Mouse (Mus musculus) kidney, embryonic 14.5 days (tissue): Measurements from ENCODE around the gene Tcfl5. TPM values are rescaled to one million over a fixed set of nuclear protein-coding genes. Genes with fewer than 3 reads are reported as not detected.

ENCODE experiments used
- ATAC-seq: fragments of 200-750 bp; cut with Nextera tagmentation; 2 replicates; pipeline ENCODE4 v1.8.0; 2017; ENCODE audit warnings: moderate number of reproducible peaks, mild to moderate bottlenecking, moderate TSS enrichment, moderate library complexity; ENCODE audit not compliant: low FRiP score, low TSS enrichment
- H3K27ac ChIP-seq: fragments of 300-500 bp; sonication (generic); 2 replicates; pipeline ENCODE4 v1.5.1; 2014; ENCODE audit warnings: low read depth, mild to moderate bottlenecking, low read length, moderate library complexity, mixed read lengths
- H3K27me3 ChIP-seq: fragments of 300-500 bp; sonication (generic); 2 replicates; pipeline ENCODE4 v1.6.1; 2014; ENCODE audit warnings: mild to moderate bottlenecking, low read length; ENCODE audit not compliant: control insufficient read depth, insufficient read depth
- H3K36me3 ChIP-seq: fragments of 300-500 bp; sonication (generic); 2 replicates; pipeline ENCODE4 v1.6.1; 2014; ENCODE audit warnings: low read length, mixed read lengths; ENCODE audit not compliant: control insufficient read depth, insufficient read depth
- H3K4me1 ChIP-seq: fragments of 300-500 bp; sonication (generic); 2 replicates; pipeline ENCODE4 v1.6.1; 2014; ENCODE audit warnings: low read length, mixed read lengths; ENCODE audit not compliant: control insufficient read depth, insufficient read depth
- H3K4me2 ChIP-seq: fragments of 300-500 bp; sonication (generic); replicated peaks from 2 replicates; pipeline ENCODE4 v1.6.1; 2014; ENCODE audit warnings: low read depth, mild to moderate bottlenecking, low read length
- H3K4me3 ChIP-seq: fragments of 300-500 bp; sonication (generic); 2 replicates; pipeline ENCODE4 v1.5.1; 2014; ENCODE audit warnings: mild to moderate bottlenecking, low read length
- H3K9ac ChIP-seq: fragments of 300-500 bp; sonication (generic); 2 replicates; pipeline ENCODE4 v1.6.1; 2014; ENCODE audit warnings: low read depth, mild to moderate bottlenecking, low read length, moderate library complexity
- H3K9me3 ChIP-seq: fragments of 300-500 bp; sonication (generic); 2 replicates; pipeline ENCODE4 v1.6.1; 2016; ENCODE audit warnings: low read length; ENCODE audit not compliant: control insufficient read depth
- WGBS: fragments of 180-500 bp; shearing (Covaris S2); extraction: QIAGEN DNeasy Blood & Tissue Kit; methylation state at CpG from one replicate; pipeline ENCODE4 v1.1.7; 2014; 5-methylcytosine and 5-hydroxymethylcytosine counted together
- polyA plus RNA-seq: library from polyadenylated mRNA; unstranded; fragments of >200 nt; fragmentation: Nextera tagmentation; extraction: Ambion mirVana; gene quantifications from 2 replicates; pipeline ENCODE4 v1.2.1, GENCODE M21; 2014

Gene Tcfl5
- polyA plus RNA-seq, 1 experiment from 2014 or later = 0.22 TPM

DNA sequence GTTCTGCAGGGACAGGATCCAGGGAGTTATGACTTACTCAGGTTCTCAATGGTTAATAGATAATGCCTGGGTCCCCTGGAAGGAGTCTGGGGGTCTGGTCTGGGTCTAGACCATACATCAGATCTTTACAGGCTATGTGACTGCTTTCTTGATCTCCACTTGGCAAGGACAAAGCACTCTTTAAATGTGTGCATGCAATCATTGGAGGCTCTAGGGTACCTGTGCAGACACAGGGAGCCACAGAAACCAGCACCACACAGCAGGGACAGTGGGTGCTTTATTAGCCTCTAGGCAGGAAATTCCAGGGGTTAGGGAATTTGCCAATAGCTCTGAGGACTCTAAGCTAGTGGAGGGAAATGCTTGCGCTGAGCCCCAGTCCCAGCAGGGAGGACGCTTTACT is 30.6 kb downstream of the Tcfl5 start:
- Histone ChIP-seq H3K27ac (no peak overlapping the region), H3K4me3 (no peak overlapping the region), H3K9ac (no peak overlapping the region)

DNA sequence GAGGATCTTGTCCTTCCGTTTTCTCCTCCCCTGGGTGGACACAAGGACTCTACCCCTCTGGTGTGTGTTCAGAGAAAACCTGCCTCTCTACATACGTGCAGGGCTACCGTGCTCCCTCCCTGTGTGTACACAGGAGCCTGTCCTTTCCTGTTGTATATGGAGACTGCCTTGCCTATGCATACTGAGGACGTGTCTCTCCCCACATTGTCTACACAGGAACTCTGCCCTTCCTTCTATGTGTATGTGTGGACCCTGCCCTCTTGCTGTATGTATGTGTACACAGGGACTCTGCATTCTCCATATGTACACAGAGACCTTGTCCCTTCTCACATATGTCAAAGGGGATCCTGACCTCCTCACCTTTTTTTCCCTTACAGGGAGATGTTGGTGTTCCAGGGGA is 32.2 kb downstream of the Tcfl5 start:
- no peaks in the 10 kb centered on the region for H3K36me3 ChIP-seq
- no peaks in the 10 kb centered on the region for H3K4me1 ChIP-seq
- no peaks in the 10 kb centered on the region for H3K27me3 ChIP-seq
- no peak overlapping the region for H3K4me2 ChIP-seq
- H3K27ac ChIP-seq = no peak overlapping the region
- H3K9me3 ChIP-seq = no peaks in the 10 kb centered on the region
- 74% methylated on average over 4 of the region's 4 CpGs for WGBS
- H3K4me3 ChIP-seq = no peak overlapping the region
- H3K9ac ChIP-seq = no peak overlapping the region
- ATAC-seq = no peak

More for the DNA sequence above, 30.6 kb downstream of the Tcfl5 start:
- Histone ChIP-seq H3K9me3 (no peaks in the 10 kb centered on the region), H3K27me3 (no peaks in the 10 kb centered on the region), H3K4me2 (no peak overlapping the region), H3K4me1 (no peaks in the 10 kb centered on the region), H3K36me3 (no peaks in the 10 kb centered on the region)
- 67% methylated on average over 2 of the region's 2 CpGs for WGBS
- no peak for ATAC-seq

DNA sequence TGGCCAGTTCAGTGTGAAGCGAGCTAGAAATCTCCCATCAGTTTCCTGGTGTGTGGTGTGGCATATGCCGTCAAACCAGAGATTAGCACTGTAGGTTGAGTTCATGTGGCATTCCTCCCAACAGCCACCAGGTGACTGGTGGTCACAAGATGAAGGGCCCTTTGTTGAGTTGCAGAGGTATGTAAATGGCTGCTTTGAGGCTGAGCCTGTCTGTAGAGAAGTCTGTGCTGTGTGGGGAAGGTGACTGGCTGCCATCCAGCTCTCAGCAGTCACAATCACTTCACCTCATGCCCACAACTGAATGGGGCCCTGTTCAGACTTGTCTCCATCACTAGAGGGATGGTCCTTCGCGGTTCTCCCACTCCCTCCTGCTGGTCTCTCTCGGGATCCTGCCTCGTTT is 37.7 kb downstream of the Tcfl5 start:
- H3K27me3 ChIP-seq = no peaks in the 10 kb centered on the region
- H3K4me1 ChIP-seq = no peaks in the 10 kb centered on the region
- no peak overlapping the region for H3K9ac ChIP-seq
- no peak overlapping the region for H3K27ac ChIP-seq
- H3K4me3 ChIP-seq = no peak overlapping the region
- no peaks in the 10 kb centered on the region for H3K36me3 ChIP-seq
- 54% methylated on average over 6 of the region's 6 CpGs for WGBS
- ATAC-seq = no peak
- H3K4me2 ChIP-seq = no peak overlapping the region
- H3K9me3 ChIP-seq = no peaks in the 10 kb centered on the region

DNA sequence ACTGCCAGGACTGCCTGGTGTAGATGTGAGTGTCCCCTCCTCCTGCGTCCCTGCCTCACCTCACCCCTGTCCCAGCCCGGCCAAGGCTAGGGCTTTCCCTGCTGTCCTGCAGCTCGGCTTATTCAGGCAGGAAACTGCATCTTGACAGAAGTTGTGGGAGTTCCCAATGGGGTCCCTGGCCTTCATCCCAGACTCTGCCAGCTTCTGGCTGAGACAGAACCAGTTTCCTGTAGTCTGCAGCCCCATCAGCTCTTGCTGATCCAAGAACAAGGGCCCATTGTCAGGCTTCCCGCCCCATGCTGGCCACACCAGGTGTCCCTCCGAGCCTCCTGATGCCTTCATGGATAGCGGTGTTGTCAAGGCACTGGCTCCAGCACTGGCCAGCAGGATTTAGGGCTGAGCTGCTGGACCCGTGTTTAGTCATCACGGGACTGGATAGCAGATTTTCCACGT is 41.9 kb downstream of the Tcfl5 start:
- Histone ChIP-seq H3K4me2 (no peak overlapping the region), H3K4me1 (peaks cover 2% of the 10 kb centered on the region; the same call in 1 of the 2 replicates), H3K27ac (no peak overlapping the region), H3K36me3 (peaks cover under 1% of the 10 kb centered on the region), H3K4me3 (no peak overlapping the region), H3K9me3 (no peaks in the 10 kb centered on the region), H3K27me3 (peaks cover 13% of the 10 kb centered on the region), H3K9ac (no peak overlapping the region)
- ATAC-seq = no peak
- WGBS = 29% methylated on average over 9 of the region's 9 CpGs

DNA sequence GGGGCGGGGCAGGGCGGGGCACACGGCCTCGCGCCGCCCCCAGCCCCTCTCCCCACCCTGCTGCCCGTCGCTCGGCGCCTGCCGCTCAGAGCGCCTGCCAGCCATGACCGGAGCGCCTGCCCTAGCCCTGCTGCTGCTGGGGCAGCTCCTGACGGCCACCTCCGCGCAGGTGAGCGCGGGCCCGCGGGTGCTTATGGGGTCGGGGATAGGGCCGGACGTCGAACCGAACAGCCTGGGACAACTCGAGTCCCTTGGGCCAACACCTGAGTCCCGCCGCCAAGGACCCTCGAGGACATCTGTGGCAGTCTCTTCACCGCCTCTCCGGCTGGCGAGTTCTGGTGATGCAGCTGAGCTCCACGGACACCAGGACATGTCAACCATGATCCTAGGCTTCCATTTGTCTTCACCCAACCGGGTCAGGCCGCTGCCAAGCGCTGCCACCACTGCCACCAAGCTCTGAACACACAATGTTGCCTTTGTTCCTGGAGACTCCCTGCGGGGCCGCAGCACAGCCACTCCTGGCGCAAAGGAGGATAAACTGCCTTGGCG is 44.3 kb downstream of the Tcfl5 start:
- Histone ChIP-seq H3K9ac (peak overlapping the region; percentile 42), H3K27me3 (peaks cover 13% of the 10 kb centered on the region), H3K36me3 (peaks cover 24% of the 10 kb centered on the region), H3K4me1 (peaks cover 2% of the 10 kb centered on the region; the same call in 1 of the 2 replicates), H3K4me3 (peak overlapping the region; percentile 30), H3K4me2 (peak overlapping the region; percentile 43), H3K9me3 (no peaks in the 10 kb centered on the region), H3K27ac (no peak overlapping the region)
- ATAC-seq = peak; percentile 68
- WGBS = 1% methylated on average over 41 of the region's 41 CpGs

DNA sequence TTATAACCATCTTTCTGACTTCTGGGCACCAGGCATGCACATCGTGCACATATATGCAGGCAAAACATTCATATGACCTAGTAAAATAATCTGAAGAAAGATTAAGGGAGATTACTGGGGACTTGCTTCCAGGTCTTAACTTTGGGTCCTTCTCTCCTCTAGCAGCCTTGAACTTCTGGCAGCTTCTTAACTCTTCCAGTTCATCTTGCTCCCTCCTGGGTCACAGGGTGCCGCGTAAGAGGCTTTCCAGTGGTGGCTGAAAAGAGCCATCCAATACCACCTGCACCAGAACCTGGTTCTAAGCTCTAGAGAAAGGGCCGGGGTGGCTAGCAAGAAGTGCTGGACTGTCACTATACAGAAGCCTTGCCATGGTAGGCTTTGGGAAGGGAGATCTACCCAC is 45.0 kb downstream of the Tcfl5 start, which contains the start of gene Col9a3:
Col9a3 (plus strand) TSS at position 301 of the 400 bp plus-strand sequence.
- peak within 1 kb of the TSS; percentile 43 for H3K4me2 ChIP-seq
- H3K27me3 ChIP-seq = peaks cover 13% of the 10 kb centered on the region
- H3K4me1 ChIP-seq = peaks cover 2% of the 10 kb centered on the region; the same call in 1 of the 2 replicates
- H3K27ac ChIP-seq = no peak within 1 kb of the TSS
- peak within 1 kb of the TSS; percentile 30 for H3K4me3 ChIP-seq
- 61% methylated on average over 4 of the region's 4 CpGs for WGBS
- peaks cover 31% of the 10 kb centered on the region for H3K36me3 ChIP-seq
- peak within 1 kb of the TSS; percentile 42 for H3K9ac ChIP-seq
- H3K9me3 ChIP-seq = no peaks in the 10 kb centered on the region
- ATAC-seq = no peak

DNA sequence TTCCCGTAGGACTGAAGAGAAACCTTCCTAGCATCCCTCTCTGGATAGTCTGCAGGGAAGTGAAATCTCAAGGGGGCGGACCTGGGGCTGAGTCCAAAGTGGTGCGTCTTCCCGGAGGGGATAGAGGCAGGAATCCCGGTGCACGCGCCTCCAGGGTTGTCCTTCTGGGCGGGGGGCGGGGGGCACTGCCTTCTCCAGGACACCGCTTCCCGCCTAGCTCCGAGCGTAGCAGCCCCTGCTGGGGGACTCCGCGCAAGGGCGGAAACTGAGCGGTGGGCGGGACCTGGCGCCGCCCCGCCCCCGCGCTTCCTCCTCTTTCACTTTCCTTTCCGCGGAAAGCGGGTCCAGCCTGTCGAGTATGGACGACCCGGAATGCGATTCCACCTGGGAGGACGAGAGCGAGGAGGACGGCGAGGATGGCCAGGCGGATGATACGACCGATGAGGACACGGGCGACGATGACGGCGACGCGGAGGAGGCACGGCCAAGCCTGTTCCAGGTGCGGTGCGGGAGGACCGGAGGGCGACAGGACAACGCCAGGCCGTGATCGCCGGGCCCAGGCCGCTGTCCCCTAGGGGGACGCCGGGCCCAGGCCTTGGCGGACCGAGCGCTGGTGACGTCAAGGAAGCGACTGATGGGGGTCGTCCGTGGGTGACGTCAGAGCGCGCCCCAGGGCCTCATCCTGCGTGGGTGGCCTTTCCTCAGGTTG is 53.2 kb downstream of the Tcfl5 start, which contains the start of gene Ogfr:
Ogfr (plus strand) TSS at position 123 of the 709 bp plus-strand sequence.
- under 1% methylated on average over 66 of the region's 67 CpGs for WGBS
- peak within 1 kb of the TSS; percentile 94 for H3K4me3 ChIP-seq
- H3K9ac ChIP-seq = peak within 1 kb of the TSS; percentile 91
- H3K36me3 ChIP-seq = peaks cover 59% of the 10 kb centered on the region
- H3K4me2 ChIP-seq = peak within 1 kb of the TSS; percentile 89
- no peaks in the 10 kb centered on the region for H3K9me3 ChIP-seq
- H3K27ac ChIP-seq = peak within 1 kb of the TSS; percentile 90
- H3K4me1 ChIP-seq = peaks cover 9% of the 10 kb centered on the region
- peak; percentile 93 for ATAC-seq
- H3K27me3 ChIP-seq = no peaks in the 10 kb centered on the region

DNA sequence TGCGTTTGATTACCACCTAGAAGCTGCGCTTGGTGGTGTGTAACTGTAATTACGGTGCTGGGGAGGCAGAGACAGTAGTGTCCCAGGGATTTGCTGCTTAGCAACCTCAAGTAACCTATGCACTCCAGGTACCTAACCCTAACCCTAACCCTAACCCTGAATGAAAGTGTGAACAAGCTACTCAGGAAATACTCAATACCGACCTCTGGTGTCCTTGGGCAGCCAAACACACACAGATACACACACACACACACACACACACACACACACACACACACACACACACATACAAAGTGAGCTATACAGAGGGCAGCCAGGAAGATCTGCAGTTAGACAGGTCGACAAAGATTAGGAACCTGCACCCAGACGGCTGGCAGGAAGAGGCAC is 53.8 kb downstream of the Tcfl5 start:
- Histone ChIP-seq H3K9me3 (no peaks in the 10 kb centered on the region), H3K4me3 (peak overlapping the region; percentile 94), H3K4me1 (peaks cover 13% of the 10 kb centered on the region), H3K4me2 (peak overlapping the region; percentile 89), H3K27me3 (no peaks in the 10 kb centered on the region), H3K27ac (peak overlapping the region; percentile 90; the same call in 1 of the 2 replicates), H3K9ac (peak overlapping the region; percentile 91), H3K36me3 (peaks cover 55% of the 10 kb centered on the region)
- 0 out of 2 replicates have a peak, but pooled peaks have one; percentile 14 for ATAC-seq
- 47% methylated on average over 6 of the region's 6 CpGs for WGBS

DNA sequence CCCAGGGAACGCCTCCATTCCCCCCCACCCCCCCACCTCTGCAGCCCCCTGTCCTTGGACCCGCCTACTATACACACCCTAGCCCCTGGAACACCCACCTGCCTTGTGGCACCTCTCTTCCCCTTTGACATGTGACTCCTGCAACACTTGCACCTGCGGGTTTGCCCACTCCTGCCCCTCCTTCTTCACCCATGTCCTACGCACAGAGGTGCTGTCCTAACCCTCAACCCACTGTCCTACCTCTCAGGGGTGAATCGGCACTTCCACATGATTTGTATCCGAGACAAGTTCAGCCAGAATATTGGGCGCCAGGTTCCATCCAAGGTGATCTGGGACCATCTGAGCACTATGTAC is 59.4 kb downstream of the Tcfl5 start:
- no peaks in the 10 kb centered on the region for H3K27me3 ChIP-seq
- H3K36me3 ChIP-seq = peaks cover 26% of the 10 kb centered on the region
- peak overlapping the region; percentile 91 for H3K4me3 ChIP-seq
- peaks cover 12% of the 10 kb centered on the region for H3K4me1 ChIP-seq
- H3K9ac ChIP-seq = peak overlapping the region; percentile 96
- H3K4me2 ChIP-seq = peak overlapping the region; percentile 95
- H3K27ac ChIP-seq = peak overlapping the region; percentile 51; the same call in 1 of the 2 replicates
- ATAC-seq = no peak; the same call in 1 of the 2 replicates
- no peaks in the 10 kb centered on the region for H3K9me3 ChIP-seq
- WGBS = 23% methylated on average over 7 of the region's 7 CpGs
